Mouse (Mus musculus) adrenal gland, postnatal 25 days (tissue): Measurements from ENCODE around the gene Zc3hc1. TPM values are rescaled to one million over a fixed set of nuclear protein-coding genes. Genes with fewer than 3 reads are reported as not detected.

Experiments
- DNase-seq: peaks from one replicate; pipeline ENCODE4 v3.0.0; 2021; ENCODE audit warnings: mixed read lengths
- total RNA-seq: library from RNA; stranded (reverse); gene quantifications from 2 replicates; pipeline ENCODE4 v1.2.3, GENCODE M21; 2021

Gene Zc3hc1
- total RNA-seq, 1 experiment from 2014 or later, result 17.7 TPM

GRCm38 (mm10) chr6:30372627-30373369 lies 18.0 kb downstream of the Zc3hc1 start:
- DNase-seq, result no peak

- no peak for DNase-seq
Observed at GRCm38 (mm10) chr6:30369291-30369690, 21.5 kb downstream of the Zc3hc1 start.

GRCm38 (mm10) chr6:30363808-30364207 lies 27.0 kb downstream of the Zc3hc1 start:
- no peak for DNase-seq

GRCm38 (mm10) chr6:30359762-30360509 lies 30.9 kb downstream of the Zc3hc1 start:
- no peak for DNase-seq

GRCm38 (mm10) chr6:30357561-30358177 lies 33.2 kb downstream of the Zc3hc1 start:
- DNase-seq, result peak; percentile 71

GRCm38 (mm10) chr6:30356680-30357079 lies 34.1 kb downstream of the Zc3hc1 start:
- peak; percentile 33 for DNase-seq

GRCm38 (mm10) chr6:30356161-30356560 lies 34.7 kb downstream of the Zc3hc1 start:
- no peak for DNase-seq

- DNase-seq, result no peak
Observed at GRCm38 (mm10) chr6:30355701-30356100, 35.1 kb downstream of the Zc3hc1 start.

GRCm38 (mm10) chr6:30354760-30355159 lies 36.1 kb downstream of the Zc3hc1 start:
- DNase-seq, result no peak

GRCm38 (mm10) chr6:30353661-30354060 lies 37.2 kb downstream of the Zc3hc1 start:
- DNase-seq, result peak; percentile 49

GRCm38 (mm10) chr6:30352762-30353161 lies 38.1 kb downstream of the Zc3hc1 start:
- no peak for DNase-seq

GRCm38 (mm10) chr6:30351290-30351689 lies 39.5 kb downstream of the Zc3hc1 start:
- DNase-seq, result no peak

GRCm38 (mm10) chr6:30347288-30347801 lies 43.5 kb downstream of the Zc3hc1 start:
- no peak for DNase-seq

- peak; percentile 55 for DNase-seq
Observed at GRCm38 (mm10) chr6:30346737-30347136, 44.1 kb downstream of the Zc3hc1 start.

GRCm38 (mm10) chr6:30344032-30344431 lies 46.8 kb downstream of the Zc3hc1 start:
- DNase-seq, result no peak

- DNase-seq, result no peak
Observed at GRCm38 (mm10) chr6:30340231-30340873, 50.5 kb downstream of the Zc3hc1 start.

- DNase-seq, result peak; percentile 56
Observed at GRCm38 (mm10) chr6:30336912-30337311, 53.9 kb downstream of the Zc3hc1 start.

- no peak for DNase-seq
Observed at GRCm38 (mm10) chr6:30332262-30332661, 58.6 kb downstream of the Zc3hc1 start.

GRCm38 (mm10) chr6:30330706-30331105 lies 60.1 kb downstream of the Zc3hc1 start:
- no peak for DNase-seq

GRCm38 (mm10) chr6:30325932-30326501 lies 64.8 kb downstream of the Zc3hc1 start:
- DNase-seq, result no peak

- DNase-seq, result no peak
Observed at GRCm38 (mm10) chr6:30321002-30321401, 69.8 kb downstream of the Zc3hc1 start.

GRCm38 (mm10) chr6:30319216-30319615 lies 71.6 kb downstream of the Zc3hc1 start:
- DNase-seq, result no peak
